Mouse (Mus musculus) frontal cortex, postnatal 36 days (tissue): ENCODE data around the gene Car4.
A peak's percentile ranks its signal among the peaks of the same experiment; 100 is the strongest.

Source experiments
- DNase-seq, 2 experiments: peaks; one replicate each; pipeline ENCODE4 v3.0.0; 2022; ENCODE audit warnings: low spot score in 2 of 2

Gene Car4

DNA sequence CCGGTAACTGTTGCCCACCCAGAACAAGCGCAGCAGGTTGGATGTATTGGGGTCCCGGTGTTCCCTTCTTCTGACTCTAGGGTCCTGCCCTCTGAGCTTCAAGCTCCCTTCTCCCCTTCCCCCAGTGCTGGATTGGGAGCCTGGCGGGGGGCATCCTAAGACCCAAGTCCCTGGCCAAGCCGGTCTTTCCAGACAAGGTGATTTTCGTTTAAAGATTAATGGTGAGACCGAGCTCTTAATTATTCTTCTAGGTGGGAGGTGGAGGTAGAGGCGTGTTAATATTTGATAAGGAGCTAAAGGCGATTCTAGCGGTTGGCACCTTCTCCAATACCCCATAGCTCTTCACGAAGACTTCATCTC, 665 bp downstream of the Car4 start:
- no peak for DNase-seq

DNA sequence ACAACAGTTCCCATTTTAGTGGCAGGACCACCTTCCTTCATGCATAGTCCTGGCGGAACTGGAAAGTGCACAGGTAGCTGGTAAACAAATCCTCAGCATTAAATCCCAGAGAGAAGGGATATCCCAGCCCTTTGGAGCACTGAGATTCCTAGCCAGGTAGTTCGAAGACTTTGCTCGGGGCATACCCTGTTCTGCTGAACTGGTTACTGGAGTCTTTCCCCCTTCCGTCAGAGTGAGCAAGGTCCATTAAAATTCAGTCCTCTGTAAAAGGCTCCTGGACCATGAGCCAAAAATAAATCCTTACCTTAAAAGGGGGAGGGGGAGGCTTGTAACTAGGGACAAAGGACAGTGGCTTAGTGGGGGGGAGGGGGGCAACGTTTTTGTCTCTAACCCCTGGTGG, 1.6 kb downstream of the Car4 start:
- DNase-seq: no peak

DNA sequence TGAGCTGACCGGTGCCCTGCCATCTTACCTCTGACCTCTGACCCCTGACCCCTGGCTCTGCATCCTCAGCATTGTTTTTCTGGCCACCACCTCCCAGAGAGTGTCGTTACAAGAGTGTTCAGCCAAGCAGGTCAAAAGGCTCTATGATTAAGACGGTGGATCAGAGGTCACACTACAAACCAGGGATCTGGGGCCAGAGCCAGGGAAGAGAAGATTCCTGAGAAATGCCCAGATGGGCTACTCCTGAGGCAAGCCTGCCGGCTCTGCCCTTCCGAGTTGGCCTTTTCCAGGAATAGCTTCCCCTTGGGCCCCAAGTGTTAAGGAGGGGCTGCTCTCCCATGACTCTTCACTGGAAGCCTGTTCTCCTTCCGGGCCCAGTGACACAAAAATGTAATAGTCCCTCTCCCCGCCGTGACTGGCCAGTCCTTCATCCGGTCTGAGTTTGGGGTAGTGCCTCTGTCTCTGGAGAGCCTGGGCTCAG, 2.2 kb downstream of the Car4 start:
- no peak for DNase-seq

DNA sequence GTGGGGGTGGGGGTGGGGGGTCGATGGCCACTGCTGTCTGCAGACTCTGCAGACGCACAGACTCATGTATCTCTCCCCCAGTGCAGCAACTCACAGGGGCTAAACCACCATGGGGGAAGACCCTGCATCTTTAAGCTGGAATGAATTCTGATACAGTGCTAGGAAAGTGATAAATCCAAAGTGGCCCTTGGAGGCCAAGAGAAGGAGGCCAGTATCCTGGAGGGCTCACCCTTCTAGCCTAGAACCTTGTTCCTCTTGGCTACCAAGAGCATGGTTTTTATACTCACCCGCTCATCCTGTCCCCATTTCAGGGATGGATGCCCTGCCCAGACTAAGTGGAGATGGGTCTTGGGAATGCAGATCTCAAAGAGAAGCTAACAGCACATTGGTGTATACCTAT, 2.7 kb downstream of the Car4 start:
- DNase-seq: no peak

DNA sequence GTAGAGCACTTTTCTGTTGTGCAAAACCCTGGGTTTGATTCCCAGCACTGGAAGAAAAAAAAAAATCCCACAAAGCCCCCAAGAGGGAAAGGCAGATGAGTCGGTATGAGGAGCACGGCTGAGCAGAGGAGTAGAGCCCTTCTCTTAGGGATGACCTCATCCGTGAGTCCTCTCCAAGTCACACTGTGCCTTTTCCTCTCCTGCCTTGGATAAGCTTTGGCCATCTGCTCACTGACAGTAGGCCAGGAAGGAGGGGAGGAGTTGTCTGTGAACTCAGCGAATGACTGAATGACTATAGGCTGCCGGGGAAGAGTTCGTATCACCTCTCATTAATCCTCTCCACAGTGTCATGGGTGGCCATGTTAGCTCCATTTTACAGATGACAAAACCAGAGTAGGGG, 3.2 kb downstream of the Car4 start:
- no peak for DNase-seq

DNA sequence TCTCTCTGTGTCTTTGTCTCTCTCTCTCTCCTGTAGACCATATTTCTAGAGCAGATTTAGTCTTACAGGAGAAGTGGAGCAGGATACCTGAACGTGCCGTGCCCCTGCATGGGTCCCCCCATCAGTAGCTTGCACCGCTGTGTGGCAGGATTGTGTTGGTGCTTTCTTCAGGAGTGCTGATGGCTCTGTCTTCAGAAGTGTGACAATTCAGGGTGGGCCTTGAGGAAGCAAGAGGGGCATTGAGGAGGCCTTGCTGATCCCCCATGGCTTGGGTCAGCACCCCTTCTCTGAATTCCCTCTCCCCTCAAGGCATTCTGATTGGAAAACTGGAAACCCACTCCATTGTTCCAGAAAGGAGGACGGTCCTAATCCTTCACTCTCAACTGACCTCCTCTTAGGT, 4.0 kb downstream of the Car4 start:
- no peak for DNase-seq

DNA sequence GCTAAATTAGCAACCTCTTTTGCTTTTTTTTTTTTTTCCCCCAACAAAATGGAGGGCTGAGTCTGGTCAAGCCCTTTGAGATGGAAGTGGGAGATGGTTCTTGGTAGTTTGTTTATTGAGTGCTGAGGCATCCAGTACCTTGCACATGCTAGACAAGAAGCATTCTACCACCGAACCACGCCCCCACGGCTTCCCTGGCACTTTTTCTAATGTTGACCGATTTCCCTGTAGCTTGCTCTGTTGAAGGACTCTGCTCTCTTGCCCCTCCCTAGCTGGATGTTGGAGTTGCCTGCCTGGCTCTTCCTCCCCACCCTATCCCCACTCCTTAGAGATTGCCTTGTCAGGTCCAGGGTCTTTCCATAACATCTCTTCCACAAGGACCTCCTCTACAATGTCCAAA, 5.0 kb downstream of the Car4 start:
- DNase-seq: no peak

DNA sequence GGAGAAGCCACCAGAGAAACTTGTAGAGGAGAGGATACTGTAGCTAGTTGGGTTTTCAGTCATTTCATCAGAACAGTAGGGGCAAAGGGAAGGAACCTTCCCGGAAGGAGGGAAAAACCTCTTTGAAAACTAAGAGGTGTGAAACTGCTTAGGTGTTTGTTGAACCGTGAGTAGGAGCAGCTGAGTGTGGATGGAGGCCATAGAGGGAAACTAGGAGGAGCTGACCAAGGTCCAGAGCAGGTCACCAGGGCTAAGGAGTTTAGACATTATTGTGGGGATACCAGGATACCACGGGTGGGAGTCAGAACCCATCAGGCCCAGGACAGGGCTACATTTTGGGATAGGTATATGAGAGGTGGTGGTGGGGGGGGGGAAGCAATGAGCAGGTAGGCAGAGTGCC, 6.0 kb downstream of the Car4 start:
- DNase-seq: no peak

DNA sequence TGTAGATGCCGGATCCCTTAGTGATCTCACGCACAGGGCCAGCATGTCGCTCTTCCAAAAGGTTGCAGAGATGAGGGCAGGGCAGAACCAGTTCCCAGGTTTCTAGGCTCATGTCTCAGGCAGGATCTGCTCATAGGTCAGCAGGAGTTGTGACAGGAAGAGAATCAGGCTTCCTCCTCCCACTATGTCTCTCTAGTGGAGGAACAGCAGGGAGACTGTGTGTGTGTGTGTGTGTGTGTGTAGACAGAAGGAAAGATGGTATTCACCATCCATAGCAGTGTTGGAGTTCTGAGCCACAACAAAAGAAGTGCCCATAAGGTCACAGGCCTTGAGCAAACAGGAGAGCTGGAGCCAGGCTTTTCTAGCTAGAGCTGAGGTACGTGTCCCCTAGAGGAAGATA, 9.1 kb downstream of the Car4 start:
- no peak for DNase-seq

DNA sequence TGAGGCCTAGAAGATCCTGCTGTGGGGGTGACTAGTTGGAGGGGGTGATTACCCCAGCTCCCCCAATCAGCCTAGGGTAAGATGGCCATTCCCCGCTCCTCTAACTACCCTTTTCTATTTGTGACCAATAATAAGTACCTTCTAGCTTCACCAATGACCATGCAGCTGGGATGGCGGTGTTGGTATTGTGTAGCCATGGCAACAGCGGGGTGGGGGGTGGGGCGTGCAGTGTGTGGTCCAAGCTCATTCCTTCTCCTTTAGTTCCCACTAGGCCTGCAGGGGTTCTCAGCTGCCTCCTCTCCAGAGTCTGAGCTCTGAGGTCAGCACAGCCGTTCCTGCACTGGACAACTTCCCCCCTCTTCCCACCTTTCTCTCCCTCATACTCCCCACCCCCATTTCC, 9.5 kb downstream of the Car4 start:
- DNase-seq: no peak

DNA sequence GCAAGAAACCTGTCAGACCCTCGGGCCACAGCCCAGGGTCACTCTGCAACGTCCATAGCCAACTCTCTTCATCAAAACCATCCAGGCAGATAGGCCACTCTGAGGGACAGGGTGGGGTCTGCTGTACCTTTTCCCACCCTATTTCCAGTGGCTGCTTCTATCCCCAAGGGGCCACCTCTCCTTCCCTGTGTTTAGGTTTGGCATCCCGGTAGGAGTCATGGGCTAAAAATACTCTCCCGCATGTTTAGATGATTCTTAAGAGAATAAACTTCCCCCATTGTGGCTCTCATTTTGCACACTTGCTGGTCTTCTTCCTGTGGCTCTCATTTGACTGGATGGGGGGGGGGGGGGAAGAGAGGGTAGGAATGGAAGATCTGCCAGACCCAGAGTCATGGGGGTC, 10.7 kb downstream of the Car4 start:
- DNase-seq: no peak

DNA sequence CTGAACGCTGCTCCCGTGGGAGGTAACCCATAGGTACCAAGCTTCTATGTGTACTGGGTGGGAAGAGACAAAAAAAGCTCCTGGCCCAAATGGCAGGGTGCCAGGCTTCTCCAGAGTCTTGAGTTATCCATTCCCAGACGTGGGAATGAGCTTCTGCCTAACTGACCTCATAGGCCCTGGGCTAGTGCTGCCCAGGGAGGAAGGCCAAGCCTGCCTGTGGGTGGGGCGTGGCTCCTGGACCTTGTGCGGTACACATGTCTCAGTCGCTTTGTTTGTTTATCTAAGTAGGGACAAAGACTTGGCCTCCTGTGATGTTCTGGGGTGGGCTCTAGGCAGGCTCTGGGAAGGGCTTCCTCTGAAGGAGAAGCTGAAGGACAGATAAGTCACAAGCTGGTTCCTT, 11.2 kb downstream of the Car4 start:
- peak; percentile 43 to 47 for DNase-seq

DNA sequence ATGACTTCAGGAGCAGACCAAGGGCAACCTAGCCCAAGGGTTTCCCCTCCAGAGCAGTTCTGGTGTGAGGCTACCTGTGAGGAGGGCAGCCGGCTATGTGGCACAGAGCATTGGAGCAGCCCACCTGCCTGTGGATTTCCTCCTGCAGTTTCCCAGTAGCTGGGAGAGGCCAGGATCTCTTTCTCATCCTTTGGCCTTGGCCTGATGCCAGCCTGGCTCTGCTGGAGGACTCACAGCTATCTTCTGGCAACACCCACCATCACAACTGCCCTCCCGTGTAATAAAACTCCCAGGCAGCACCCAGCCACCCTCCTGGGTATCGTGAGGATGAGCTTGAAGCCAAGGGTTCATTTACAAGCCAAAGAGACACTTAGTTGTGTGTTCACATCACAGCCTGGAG, 14.5 kb downstream of the Car4 start:
- DNase-seq: no peak

DNA sequence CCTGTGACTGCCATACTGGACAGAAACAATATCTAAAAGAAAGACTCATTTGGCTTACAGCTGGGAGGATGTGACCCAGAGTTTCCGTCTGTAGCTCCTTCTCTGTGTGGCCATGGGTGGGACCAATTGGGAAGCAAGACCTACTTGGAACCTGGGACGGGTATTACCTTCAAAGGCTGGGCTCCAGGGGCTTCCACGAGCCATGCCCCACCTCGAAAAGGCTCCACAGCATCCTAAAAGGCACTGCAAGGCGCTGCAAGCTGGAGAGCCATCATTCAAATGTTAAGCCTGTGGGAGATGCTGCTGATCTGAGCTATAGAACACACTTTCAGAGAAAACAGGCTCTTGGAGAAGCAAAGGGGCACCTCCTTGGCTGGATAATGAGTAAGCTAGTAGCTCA, 16.1 kb downstream of the Car4 start:
- DNase-seq: no peak

DNA sequence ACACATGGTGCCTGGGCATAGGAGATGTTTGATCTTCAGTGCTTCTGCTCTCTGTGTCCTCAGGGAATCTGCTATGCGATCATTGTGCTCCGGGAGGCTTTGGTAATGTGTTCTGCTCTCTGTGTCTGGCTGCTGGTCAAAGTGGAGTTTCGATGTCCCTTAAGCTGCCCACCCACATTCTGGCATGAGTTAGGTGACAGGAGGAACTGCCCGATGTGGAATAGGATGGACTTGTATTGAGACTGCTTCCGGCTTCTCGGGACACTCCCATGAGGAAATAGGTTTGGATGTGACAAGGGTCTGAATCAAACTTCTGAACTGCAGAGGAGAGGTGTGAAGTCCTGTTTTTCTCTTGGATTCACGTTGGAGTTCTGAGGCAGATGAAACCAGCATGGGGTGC, 17.0 kb downstream of the Car4 start:
- DNase-seq: no peak

DNA sequence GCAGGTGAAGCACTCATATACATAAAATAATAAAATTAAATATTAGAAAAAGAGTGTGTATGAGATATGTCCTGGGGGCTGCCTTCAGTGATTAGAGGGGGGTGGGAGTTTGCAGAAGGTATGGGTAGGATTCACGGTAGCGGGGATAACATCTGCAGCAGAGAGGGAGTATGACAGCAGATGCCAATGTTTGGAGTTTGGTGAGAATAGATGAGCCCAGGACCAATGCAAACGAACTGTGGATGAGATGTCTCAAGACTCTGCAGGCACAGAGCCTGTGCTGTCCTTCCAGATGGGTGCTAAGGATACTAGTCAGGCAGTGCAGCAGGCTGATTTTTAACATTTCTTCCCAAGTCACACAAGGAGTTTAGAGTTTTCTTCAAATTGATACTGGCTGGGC, 19.1 kb downstream of the Car4 start:
- no peak for DNase-seq

DNA sequence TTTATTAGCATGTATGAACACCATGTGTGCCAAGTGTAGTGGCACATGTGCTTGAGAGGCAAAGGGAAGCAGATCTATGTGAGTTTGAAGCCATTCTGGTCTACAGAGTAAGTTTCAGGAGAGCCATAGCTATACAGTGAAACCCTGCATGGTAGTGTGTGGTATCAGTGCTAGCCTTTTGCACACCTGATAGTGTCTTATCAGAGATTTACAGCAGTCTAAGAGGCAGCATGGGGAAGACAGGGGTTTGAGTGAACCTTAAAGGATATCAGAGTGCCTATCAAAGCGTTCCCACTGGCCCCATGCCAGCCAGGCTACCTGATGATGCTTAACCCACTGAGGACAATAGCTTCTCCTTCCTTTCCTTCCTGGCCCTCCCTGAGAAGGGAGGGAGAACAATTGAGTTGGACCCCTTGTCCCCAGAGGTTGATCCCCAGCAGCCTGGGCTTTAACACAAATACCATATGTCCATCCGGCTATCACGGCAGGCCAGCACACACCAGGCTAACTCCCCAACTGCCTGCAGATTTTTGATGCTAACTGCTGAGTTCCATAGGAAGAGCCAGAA, 19.9 kb downstream of the Car4 start:
- no peak for DNase-seq

DNA sequence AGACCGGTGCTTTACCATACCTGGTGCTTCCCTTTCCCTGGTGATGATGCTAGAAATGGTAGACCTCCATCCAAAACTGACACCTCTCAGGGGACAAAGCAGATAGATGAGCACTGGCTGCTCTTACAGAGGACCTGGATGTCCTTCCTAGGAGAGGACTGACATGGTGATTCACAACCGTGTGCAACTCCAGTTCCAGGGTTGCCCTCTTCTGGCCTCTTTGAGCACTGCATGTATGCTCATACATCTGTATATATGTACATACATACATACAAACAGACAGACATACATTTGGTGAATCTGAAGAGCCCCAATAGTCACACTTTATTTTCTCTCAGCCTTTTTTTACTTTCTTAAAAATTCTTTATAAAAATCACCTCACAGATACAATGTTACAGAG, 20.5 kb downstream of the Car4 start:
- DNase-seq: peak in 1 of 2 experiments; percentile 36

DNA sequence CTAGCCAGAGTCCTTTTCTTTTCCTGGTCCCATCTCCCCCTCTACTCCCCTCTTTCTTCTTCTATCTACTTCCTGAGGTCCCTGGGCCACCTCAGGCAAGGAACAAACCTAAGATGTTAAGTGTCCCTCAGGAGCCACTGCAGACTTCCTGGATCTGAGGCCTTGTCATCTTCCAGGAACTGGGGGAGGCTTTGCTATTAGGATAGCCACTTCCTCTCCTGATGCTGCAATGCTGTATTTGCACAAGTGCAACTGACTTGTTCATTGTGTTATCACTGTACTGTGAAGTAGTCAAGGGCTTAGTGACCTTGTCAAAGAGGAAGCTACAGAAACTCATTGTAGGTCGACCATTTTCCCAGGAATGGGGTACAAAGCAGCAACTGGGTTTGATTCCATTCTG, 21.8 kb downstream of the Car4 start:
- DNase-seq: no peak

DNA sequence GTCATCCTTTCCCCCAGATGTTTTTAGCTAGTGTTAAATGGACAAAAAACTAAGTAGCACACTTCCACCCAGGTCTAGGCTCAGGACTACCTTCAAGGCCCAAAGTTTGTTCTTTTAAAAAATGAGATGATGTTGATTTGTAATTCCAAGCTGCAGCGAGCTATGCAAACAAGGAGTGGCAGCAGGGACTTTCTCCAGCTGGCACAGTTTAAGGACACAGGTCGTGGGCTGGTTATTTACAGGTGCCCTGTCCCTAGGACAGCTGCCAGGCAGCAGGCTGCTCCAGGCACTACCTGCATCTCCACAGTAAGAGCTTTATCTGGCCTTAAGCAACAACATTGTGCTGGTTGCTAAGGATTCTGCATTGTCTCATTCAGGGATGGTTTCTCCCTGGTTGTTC, 23.1 kb downstream of the Car4 start:
- DNase-seq: no peak

DNA sequence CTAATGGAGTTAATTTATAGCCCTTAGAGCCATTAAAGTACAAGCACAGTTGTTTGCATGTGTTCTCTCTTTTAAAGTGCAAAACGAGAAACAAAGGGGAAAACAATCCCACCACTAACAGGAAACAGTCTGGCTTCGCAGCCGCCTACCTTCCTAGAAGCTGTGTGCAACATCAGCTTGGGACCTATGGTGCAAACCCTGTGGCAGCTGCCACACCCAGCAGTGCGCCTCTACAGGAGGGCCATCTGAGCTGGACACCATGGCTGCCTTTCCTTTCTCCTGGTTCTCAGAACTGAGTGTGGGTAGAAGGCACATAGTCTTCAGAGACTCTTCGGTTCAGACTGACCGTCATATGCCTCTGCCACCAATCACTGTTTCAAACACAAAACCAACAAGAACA, 27.8 kb downstream of the Car4 start:
- no peak for DNase-seq

DNA sequence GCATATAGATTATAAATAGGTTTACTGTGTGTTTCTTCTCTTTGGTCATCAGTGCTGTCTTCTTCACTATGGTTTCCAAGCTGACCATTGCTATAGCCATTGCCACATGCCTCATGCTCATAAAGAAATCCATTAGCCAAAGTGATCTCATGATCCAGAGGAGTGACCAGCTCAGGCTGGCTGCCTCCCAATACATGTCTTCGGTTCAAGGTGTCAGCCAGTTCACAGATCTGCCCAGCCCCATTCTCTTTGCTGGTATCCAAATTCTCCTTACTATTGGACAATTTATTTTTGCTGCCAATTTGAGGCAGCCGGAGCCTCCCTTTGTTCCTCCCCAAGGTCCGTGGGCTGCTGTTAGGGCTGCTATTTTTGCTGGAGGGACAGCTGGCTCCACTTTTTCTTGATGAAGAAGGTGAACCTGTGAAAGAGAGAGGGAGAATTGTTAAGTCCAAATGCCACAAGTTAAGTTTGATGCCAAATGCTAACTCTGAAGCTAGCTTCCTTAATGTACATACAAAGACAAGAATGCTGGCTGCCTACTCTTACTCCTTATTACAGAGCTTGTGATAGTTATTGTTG, 30.8 kb downstream of the Car4 start:
- DNase-seq: peak; percentile 40 to 55

DNA sequence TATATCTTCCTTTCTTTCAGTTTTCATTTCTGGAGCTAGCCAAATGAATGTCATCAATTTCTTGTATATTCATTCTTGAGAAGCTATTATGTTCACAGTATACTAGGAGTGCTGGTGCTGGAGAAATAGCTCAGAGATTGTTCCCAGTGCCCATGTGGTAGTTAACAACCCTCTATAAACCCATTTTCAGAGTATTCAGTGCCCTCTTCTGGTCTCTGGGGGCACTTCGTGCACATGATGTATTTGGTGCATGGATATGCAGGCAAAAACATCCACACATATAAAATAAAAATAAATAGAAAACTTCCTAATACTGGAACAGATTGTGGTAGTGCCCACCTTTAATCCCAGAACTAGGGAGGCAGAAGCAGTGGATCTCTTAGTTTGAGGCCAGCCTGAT, 35.4 kb downstream of the Car4 start:
- no peak for DNase-seq

DNA sequence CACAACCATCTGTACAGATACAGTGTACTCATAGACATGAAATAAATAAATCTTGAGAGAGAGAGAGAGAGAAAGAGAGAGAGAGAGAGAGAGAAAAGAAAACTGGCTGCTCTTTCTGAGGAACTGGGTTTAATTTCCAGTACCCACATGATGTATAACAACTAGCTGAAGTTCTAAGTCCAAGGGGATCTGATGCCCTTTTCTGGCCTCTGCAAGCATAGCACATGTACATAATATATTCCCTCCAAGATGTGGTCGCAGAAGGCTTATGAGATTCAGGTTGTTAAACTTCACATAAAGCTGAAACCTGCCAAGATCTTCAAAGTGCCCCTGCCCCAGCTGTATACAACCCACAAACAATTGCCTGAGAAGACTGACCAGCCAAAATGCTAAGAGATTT, 37.7 kb downstream of the Car4 start:
- no peak for DNase-seq
